Mouse (Mus musculus) kidney, adult 11 months (tissue): ENCODE measurements around the gene Camk2b.
A peak's percentile ranks its signal among the peaks of the same experiment; 100 is the strongest.
"Not testable (repeated sequence)": the region's sequence is repeated elsewhere in the genome, so short reads cannot be mapped to it uniquely, and the experiment has no call there.

Experiments
- DNase-seq: peaks from one replicate; pipeline ENCODE4 v3.0.0; 2022

The Camk2b gene

GRCm38 (mm10) chr11:5979088-5979487, 87.1 kb downstream of the Camk2b start:
- DNase-seq, result no peak

DNA sequence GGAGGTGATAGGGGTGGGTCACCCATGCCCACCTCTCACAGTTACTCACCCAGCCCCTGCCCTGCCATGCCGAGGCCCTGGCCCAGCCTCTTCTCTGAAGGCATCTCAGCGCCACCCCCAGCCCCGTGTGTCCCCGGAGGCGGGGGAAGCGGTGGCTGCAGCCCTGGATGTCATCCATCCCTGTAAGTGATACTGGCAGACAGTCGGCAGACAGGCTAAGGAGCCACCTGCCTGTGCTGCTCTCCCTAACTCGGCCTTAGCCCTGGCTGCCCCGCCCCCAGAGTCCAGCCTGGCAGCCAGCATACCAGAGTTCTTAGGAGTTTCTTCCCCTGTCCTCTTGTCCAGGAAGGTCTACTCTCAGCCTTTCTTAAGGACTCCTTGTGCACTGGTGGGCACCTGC, 90.1 kb downstream of the Camk2b start:
- no peak for DNase-seq

- no peak for DNase-seq
These were observed 91.1 kb downstream of the Camk2b start for GRCm38 (mm10) chr11:5975068-5975467.

DNA sequence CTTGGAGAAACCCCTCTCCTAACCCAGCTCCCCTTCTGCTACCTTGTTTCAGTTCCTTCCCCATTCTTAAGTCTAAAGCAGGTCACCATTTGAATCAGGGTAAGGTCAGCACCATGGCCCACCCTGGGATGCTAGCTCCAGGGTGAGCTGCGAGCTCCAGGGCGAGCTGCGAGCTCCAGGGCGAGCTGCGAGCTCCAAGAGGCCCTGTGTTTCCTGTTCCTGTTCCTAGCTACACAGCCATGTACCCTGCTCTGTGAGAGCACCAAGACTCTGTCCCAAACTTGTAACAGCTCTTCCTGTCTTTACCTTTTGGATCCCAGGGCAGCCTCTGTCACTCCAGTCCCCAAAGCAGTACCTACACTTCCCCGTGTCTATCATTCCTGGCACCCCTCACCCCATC, 92.1 kb downstream of the Camk2b start:
- no peak for DNase-seq

DNA sequence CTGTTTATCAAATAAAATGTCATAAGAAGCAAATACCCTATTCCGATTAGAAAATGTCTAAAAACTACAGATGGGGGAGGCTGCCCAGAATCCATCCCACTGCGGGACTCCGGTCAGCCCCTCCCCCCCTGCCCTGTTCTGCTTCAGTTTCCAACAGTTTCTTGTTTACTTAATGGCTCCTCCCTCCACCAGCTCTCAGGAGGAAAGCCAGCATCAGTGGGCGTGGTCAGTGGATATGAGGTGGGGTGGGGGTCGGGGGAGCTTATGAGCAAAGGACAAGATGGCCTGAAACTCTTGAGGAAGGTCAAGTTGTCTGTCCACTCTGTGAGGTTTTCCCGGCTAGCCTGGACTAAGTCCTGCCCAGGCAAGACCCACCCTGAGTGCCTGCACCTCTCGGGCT, 93.0 kb downstream of the Camk2b start:
- no peak for DNase-seq

GRCm38 (mm10) chr11:5971202-5971601, 95.0 kb downstream of the Camk2b start:
- DNase-seq, result no peak

DNA sequence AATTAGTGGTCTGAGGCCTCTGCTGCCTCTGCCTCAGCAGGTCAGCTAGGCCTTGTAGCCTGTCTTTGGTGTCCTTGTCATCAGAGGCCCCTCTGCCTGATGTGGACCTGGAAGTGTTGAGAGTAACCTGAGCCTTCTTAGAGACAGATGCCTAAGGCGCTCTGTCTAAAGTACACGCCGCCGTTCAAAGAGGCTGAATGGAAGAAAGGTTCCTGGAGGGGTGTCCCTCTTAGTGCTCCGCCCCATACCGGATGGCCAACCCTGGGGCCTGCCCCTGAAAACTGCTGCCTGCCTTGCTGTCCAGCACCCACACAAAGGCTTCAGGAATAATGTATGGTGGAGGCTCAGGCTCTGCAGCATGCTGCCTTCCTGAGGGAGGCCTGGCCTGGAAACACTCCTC, 97.9 kb downstream of the Camk2b start:
- DNase-seq, result no peak

DNA sequence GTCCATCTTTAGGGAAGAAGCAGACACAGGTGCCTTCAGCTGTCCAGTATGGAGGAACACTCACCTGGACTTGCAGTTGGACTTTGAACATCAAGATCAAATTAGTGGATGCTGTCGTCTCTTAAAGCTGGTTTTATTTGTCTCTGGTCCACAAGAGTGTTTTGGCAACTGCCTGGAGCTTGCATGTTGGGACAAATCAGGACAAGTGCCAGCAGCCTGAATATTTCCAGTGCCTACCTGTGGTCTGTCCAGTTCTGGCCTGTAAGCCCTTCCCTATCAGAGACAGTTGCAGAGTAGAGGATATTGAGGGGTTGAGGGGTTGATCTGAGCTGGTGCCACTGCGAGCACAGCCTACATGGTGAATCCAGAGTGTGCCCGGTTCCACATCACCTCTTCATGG, 99.4 kb downstream of the Camk2b start:
- DNase-seq, result no peak

- no peak for DNase-seq
These were observed 100.3 kb downstream of the Camk2b start for GRCm38 (mm10) chr11:5965865-5966264.

GRCm38 (mm10) chr11:5960051-5960450, 106.1 kb downstream of the Camk2b start:
- no peak for DNase-seq

GRCm38 (mm10) chr11:5955546-5956276, 110.5 kb downstream of the Camk2b start, which contains the start of gene Ykt6:
Gene Ykt6 (plus strand): TSS chr11:5955693.
- peak; percentile 96 for DNase-seq

DNA sequence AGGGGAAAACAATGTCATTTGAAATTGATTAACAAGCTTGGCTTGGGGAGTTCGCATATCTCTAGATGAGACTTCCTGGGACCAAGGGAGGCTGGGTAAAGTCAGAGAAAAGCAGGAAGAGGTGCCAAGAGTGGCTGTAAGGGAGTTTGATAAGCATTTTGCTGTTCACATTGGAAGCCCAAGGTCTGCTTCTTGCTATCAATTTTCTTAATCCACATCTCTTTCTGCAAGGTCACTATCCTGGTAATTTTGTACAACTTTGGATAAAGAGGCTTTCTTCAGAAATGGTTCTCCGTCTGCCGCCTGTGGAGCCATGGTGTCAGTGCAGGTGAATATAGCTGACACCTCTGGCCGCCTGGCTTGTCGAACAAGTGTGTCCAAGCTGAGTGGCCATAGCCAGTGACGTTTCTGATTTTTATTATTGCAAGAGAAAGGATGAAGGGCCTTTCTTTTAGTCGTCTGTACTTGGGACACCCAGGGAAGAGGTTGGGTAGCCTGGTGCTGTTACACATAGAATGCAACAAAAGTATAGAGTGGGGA, 111.1 kb downstream of the Camk2b start:
- DNase-seq, result no peak

DNA sequence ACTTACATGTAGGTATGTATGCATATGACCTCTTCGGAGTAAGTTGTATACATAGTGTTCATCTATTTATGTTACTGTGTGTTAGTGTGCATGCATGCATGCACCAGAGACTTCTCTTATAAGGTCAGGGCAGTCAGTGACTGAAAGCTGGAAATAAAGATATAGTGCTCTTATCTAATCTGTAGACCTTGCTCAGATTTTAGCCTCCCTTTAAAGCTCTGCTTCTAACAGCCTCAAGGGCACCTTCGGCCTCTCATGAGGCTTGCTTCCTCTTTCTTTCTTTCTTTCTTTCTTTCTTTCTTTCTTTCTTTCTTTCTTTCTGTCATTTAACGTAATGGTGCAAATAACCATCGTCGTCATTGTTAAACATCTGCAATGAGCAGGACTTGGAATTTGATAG, 111.7 kb downstream of the Camk2b start:
- no peak for DNase-seq

DNA sequence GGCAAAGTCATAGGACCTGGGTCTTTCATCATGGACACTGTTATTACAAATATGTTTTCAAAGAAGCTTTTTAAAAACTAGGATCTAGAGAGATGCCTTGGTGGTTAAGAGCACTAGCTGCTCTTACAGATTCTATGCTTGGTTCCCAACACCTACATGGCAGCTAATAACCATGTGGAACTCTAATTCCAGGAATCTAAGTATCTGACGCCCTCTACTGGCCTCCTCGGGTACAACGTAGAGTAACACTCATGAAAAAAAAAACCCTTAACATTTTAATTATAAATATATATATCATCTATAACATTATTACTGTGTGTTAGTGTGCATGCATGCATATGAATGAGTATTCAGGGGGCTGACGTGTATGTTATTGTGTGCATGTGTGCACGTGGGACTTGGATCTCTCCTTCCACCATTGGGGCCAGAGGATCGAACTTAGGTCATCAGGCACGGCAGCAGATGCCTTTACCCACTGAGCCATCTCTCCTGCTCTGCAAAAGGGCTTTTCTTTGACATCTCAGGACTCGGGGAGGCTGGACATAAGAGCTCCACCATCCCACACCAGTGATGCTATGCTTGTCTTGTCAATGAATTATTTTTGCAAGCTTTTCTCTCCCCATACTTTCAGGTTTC, 112.9 kb downstream of the Camk2b start:
- no peak for DNase-seq

- peak; percentile 35 for DNase-seq
These were observed 113.7 kb downstream of the Camk2b start for GRCm38 (mm10) chr11:5952501-5952900.

GRCm38 (mm10) chr11:5949586-5950352, 116.4 kb downstream of the Camk2b start, which contains the start of gene Gck:
Gene Gck (minus strand): TSS chr11:5950081.
- DNase-seq, result no peak

DNA sequence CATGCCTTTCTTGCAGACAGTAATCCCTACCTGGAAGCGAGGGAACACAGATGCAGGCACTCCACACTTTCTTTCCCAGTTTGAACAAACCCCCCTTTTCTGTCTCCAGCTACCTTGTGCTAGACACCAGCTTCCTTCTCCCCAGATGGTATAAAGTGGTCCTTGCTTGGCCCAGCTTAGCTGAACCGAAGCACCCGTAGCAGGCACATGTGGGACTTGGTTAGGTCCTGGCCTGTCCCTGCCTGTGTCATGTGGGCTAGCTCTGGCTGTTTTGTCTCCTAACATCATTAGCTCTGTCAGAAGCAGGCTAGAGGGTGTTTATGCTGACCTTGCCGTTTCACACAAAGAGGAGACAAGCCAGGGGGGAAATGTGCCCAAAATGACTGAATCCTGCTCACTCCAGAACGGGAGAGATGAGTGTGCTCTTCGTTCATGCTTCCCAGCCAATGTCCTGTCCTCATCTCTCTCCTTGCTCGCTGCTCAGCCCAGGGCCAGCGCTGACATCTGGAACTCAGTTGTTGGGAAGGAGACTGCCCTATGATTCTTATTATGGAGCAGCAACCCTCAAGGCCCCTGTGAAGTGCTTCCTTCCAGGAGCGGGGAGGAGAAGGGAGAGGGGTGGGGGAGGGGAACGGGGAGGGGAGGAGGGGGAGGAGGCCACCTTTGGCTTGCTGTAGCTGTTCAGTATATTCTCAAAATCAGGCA, 117.5 kb downstream of the Camk2b start:
- no peak for DNase-seq

DNA sequence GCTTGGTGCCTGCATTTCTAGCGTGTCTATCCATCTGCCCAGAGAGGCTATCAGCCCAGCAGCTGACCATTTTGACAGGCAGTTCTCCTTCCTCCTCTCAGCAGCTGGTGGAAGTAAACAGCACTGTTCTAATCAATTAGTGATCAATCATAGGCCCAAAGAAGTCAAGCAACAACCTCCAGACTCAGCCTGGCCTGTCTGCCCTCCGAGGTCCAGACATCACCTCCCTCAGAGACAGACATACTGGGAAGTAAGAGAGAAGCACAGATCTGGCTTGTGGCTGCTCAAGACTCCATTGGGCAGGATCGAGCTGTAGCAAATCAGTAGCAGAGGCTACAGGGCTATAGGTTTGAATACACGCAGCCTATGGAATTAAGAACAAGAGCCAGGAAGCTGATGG, 118.4 kb downstream of the Camk2b start:
- no peak for DNase-seq

DNA sequence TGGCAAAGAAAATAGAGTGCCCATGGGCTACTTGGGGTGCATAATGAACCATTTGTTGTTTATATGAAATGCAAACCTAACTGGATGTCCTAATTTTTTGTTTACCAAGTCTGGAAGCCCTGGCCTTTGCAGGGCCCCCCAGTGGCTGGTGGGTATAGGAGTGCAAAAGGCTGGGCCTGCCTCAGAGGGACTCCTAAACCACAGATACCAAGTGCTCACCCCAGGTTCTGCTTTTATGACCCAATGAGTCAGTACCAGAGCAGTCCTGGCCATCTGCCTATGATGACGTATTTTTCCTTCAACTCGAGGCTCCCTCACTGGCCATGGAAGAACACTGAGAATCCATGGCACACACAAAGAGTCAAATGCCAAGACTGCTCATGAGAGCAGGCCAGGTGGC, 121.1 kb downstream of the Camk2b start:
- no peak for DNase-seq

DNA sequence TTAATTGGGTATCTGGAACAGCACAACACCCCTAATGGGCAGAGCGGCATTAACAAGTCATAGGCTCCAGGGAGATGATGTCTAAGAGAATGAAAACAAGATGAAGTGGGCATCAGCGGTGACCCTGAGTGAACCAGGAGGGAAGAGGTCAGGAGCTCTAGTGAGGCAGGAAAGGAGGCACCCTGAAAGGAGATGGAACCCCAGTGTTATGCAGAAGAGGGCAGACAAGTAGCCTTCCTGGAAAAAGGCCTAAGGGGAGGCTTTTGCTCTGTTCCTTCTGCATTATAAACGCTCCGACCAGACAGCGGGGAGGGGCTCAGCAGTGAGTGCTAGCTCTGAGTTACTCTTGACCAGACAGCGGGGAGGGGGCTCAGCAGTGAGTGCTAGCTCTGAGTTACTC, 123.2 kb downstream of the Camk2b start:
- DNase-seq, result no peak

- not testable (repeated sequence) for DNase-seq
These were observed 131.6 kb downstream of the Camk2b start for GRCm38 (mm10) chr11:5934531-5934930.

DNA sequence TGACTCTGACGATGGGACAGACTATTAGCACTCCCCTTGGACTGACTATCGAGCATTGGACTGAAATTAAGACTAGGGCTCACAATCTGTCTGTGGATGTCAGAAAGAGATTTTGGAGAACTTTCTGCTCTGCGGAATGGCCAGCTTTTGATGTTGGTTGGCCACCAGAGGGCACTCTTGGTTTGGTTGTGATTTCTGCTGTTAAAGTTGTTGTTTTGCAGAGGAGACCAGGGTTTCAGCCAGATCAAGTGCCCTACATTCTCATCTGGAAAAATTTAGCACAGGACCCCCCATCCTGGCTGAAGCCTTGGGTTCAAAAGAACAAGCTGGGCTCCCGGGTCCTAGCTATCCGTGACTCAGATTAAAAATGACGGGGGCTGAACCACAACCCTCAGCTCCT, 134.2 kb downstream of the Camk2b start:
- DNase-seq, result not testable (repeated sequence)

DNA sequence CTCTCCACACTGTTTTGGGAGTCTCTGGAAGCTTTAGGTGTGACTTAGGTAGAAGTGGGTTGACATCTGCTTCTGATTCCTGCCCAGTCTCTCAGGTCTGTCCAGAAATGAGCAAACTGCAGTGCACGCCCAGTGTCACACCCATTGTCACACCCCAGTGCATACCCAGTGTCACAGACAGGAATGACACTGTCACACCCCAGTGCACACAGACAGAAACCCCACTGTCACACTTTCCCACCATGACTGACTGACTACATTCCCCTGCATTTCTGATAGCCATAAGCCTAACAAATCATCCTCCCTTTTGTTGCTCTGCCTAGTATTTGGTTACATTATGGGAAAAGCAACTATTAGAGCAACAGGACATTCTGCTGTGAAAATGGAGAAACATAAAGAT, 135.6 kb downstream of the Camk2b start:
- no peak for DNase-seq
